12 mouse cellular contexts compared by ENCODE assay signal in genomic region chr3:84036866-84037265, GRCm38 (mm10). TPM values are rescaled to one million over a fixed set of nuclear protein-coding genes. Genes with fewer than 3 reads are reported as not detected.
DNase-seq lines count a peak whose midpoint lies in the region; ATAC-seq and TF ChIP-seq lines count a peak whose summit lies in the region.
"Had no signal": no experiment of that assay in that cellular context is flagged by ENCODE, and none has a peak within 500 bp of the region (broad histone marks: within the 10 kb centered on the region; RNA-seq: fewer than 3 reads in every experiment).

No protein-coding gene starts in this region.

- H3K27ac ChIP-seq in midbrain, embryonic 14.5 days (replicated peaks; ENCODE audit: low read depth, low read length) = no peak overlapping the region
- H3K27ac ChIP-seq in midbrain, postnatal 0 days (ENCODE audit: low read depth, low read length) = no peak overlapping the region
- peak overlapping the region; percentile 34; the same call in 1 of the 2 replicates for H3K27ac ChIP-seq in bone marrow, adult 2 months (ENCODE audit: control insufficient read depth, insufficient read depth, low read depth, low read length, poor library complexity)
- H3K27ac ChIP-seq in liver, embryonic 13.5 days = peak overlapping the region; percentile 97
- H3K27ac ChIP-seq: layer of hippocampus, adult 2 months; midbrain, embryonic 12.5 days had no signal

- 0 out of 2 replicates have a peak, but pooled peaks cover 2% of the 10 kb centered on the region for H3K36me3 ChIP-seq in midbrain, embryonic 14.5 days (ENCODE audit: control insufficient read depth, insufficient read depth, low read length)
- H3K36me3 ChIP-seq in midbrain, postnatal 0 days (ENCODE audit: insufficient read depth, low read length) = no peaks in the 10 kb centered on the region
- peaks cover 21% of the 10 kb centered on the region for H3K36me3 ChIP-seq in liver, embryonic 13.5 days
- H3K36me3 ChIP-seq: midbrain, embryonic 12.5 days had no signal

- no peak overlapping the region for H3K4me3 ChIP-seq in midbrain, embryonic 14.5 days (replicated peaks; ENCODE audit: low read depth, low read length)
- H3K4me3 ChIP-seq in midbrain, postnatal 0 days (ENCODE audit: low read depth, low read length) = no peak overlapping the region
- peak overlapping the region; percentile 21 for H3K4me3 ChIP-seq in bone marrow, adult 2 months (replicated peaks; ENCODE audit: control insufficient read depth, low read depth, low read length)
- peak overlapping the region; percentile 91 for H3K4me3 ChIP-seq in liver, embryonic 13.5 days (replicated peaks)
- H3K4me3 ChIP-seq: layer of hippocampus, adult 2 months had no signal

- H3K9ac ChIP-seq in midbrain, embryonic 14.5 days (replicated peaks; ENCODE audit: low read length) = no peak overlapping the region
- no peak overlapping the region for H3K9ac ChIP-seq in midbrain, postnatal 0 days (replicated peaks; ENCODE audit: low read length, poor library complexity, severe bottlenecking)
- peak overlapping the region; percentile 97 for H3K9ac ChIP-seq in liver, embryonic 13.5 days
- H3K9ac ChIP-seq: midbrain, embryonic 12.5 days had no signal

- WGBS in midbrain, embryonic 14.5 days = 92% methylated on average over 4 of the region's 4 CpGs
- 92% methylated on average over 4 of the region's 4 CpGs for WGBS in midbrain, postnatal 0 days
- WGBS in bone marrow, adult 2 months = 5% methylated on average over 4 of the region's 4 CpGs
- WGBS in liver, embryonic 13.5 days (ENCODE audit: insufficient replicate concordance) = 23% methylated on average over 4 of the region's 4 CpGs

- H3K4me2 ChIP-seq in midbrain, embryonic 14.5 days (ENCODE audit: low read length) = peak overlapping the region; percentile 94
- H3K4me2 ChIP-seq in midbrain, postnatal 0 days (ENCODE audit: low read depth, low read length, poor library complexity, severe bottlenecking) = no peak overlapping the region
- peak overlapping the region; percentile 97 for H3K4me2 ChIP-seq in liver, embryonic 13.5 days

- no peaks in the 10 kb centered on the region for H3K9me3 ChIP-seq in midbrain, embryonic 14.5 days (ENCODE audit: control insufficient read depth, low read length)
- H3K9me3 ChIP-seq in midbrain, postnatal 0 days (ENCODE audit: low read length) = no peaks in the 10 kb centered on the region
- H3K9me3 ChIP-seq in liver, embryonic 13.5 days (replicated peaks) = no peaks in the 10 kb centered on the region
- H3K9me3 ChIP-seq: midbrain, embryonic 12.5 days had no signal

- no peak for TF ChIP-seq CTCF in midbrain, postnatal 0 days (IDR thresholded peaks at IDR 0.05)
- no peak for TF ChIP-seq CTCF in bone marrow, adult 2 months (IDR thresholded peaks at IDR 0.05; ENCODE audit: control insufficient read depth, insufficient read depth, low read length)

- ATAC-seq in midbrain, embryonic 14.5 days (ENCODE audit: low FRiP score, low TSS enrichment) = no peak
- no peak for ATAC-seq in midbrain, postnatal 0 days (ENCODE audit: low FRiP score)
- peak; percentile 57 for ATAC-seq in liver, embryonic 13.5 days (ENCODE audit: low read depth)

- DNase-seq in midbrain, embryonic 14.5 days = no peak
- no peak for DNase-seq in midbrain, postnatal 0 days (ENCODE audit: low spot score)
- DNase-seq in liver, embryonic 13.5 days = peak; percentile 47
- DNase-seq in spleen, postnatal 14 days (ENCODE audit: low spot score in 2 of 2) = peak; percentile 36 to 39
- no peak for DNase-seq in left cerebral cortex, adult 8-10 months (ENCODE audit: low spot score in 2 of 2)
- DNase-seq in lung, postnatal 10 days = no peak
- DNase-seq: adrenal gland, adult 8-10 months; cerebellum, adult 11-12 months; heart, postnatal 4 days had no signal

- no peak for TF ChIP-seq POLR2A in bone marrow, adult 2 months (IDR thresholded peaks at IDR 0.05; ENCODE audit: borderline replicate concordance, control insufficient read depth, low read depth, low read length)

- H3K27me3 ChIP-seq in midbrain, embryonic 14.5 days (ENCODE audit: control insufficient read depth, insufficient read depth, low read length) = no peaks in the 10 kb centered on the region
- H3K27me3 ChIP-seq in midbrain, postnatal 0 days (ENCODE audit: insufficient read depth, low read length) = no peaks in the 10 kb centered on the region
- no peaks in the 10 kb centered on the region for H3K27me3 ChIP-seq in liver, embryonic 13.5 days

- H3K4me1 ChIP-seq in midbrain, embryonic 14.5 days (ENCODE audit: control insufficient read depth, insufficient read depth, low read length) = peaks cover 40% of the 10 kb centered on the region
- peaks cover 10% of the 10 kb centered on the region; the same call in 1 of the 2 replicates for H3K4me1 ChIP-seq in midbrain, postnatal 0 days (ENCODE audit: insufficient read depth, low read length)
- H3K4me1 ChIP-seq in bone marrow, adult 2 months (ENCODE audit: control insufficient read depth, insufficient read depth, low read length) = peaks cover 3% of the 10 kb centered on the region
- H3K4me1 ChIP-seq in liver, embryonic 13.5 days (replicated peaks) = peaks cover 81% of the 10 kb centered on the region

RNA-seq across cellular contexts. Expression of gene Tmem131l, which starts 3.1 kb away (rescaled TPM):
- 89.4 and 90.7 TPM in 2 replicates for polyA plus RNA-seq in midbrain, embryonic 14.5 days (2014; fragmentation: Nextera tagmentation; extraction: Ambion mirVana)
- total RNA-seq in midbrain, postnatal 0 days (2014; rRNA removed) = 37.3 and 37.7 TPM in 2 replicates
- 16.1 and 22.5 TPM in 2 replicates for polyA plus RNA-seq in midbrain, postnatal 0 days (2015; fragmentation: Nextera tagmentation; extraction: Ambion mirVana)
- 332 and 484 TPM in 2 replicates for polyA plus RNA-seq in bone marrow, adult 2 months (2011; ENCODE audit: insufficient read depth, insufficient read length, low replicate concordance, missing spikeins)
- 23.0 and 23.7 TPM in 2 replicates for polyA plus RNA-seq in liver, embryonic 13.5 days (2015; fragmentation: Nextera tagmentation; extraction: Ambion mirVana)
- 10 to 100 TPM; 17.5 to 23.7 (median 18.6) TPM for total RNA-seq in left cerebral cortex, adult 8-10 months (2022)

Comparison
In these comparisons a context has a peak if more than half of its experiments do, and no peak if none do; other contexts are left out.
1. DNase-seq: peak in liver, embryonic 13.5 days (single experiment) and spleen, postnatal 14 days (2 of 2); none in midbrain, embryonic 14.5 days (single experiment), midbrain, postnatal 0 days (single experiment), left cerebral cortex, adult 8-10 months (0 of 2) and lung, postnatal 10 days (single experiment).
2. H3K27ac ChIP-seq: peak in bone marrow, adult 2 months (single experiment) and liver, embryonic 13.5 days (single experiment); none in midbrain, embryonic 14.5 days (single experiment) and midbrain, postnatal 0 days (single experiment).
3. H3K4me3 ChIP-seq: peak in bone marrow, adult 2 months (single experiment) and liver, embryonic 13.5 days (single experiment); none in midbrain, embryonic 14.5 days (single experiment) and midbrain, postnatal 0 days (single experiment).